Mouse (Mus musculus) G1E (cell line): ENCODE data around the gene Nbeal2. TPM values are rescaled to one million over a fixed set of nuclear protein-coding genes. Genes with fewer than 3 reads are reported as not detected.

ENCODE experiments used
- ATAC-seq: 2 replicates; pipeline ENCODE4 v1.8.0; 2016; ENCODE audit warnings: mild to moderate bottlenecking; ENCODE audit not compliant: insufficient number of reproducible peaks, poor library complexity, low FRiP score, severe bottlenecking; ENCODE audit errors: extremely low read depth
- DNase-seq: peaks from one replicate; pipeline ENCODE4 v3.0.0; 2012; ENCODE audit warnings: low spot score
- H3K27me3 ChIP-seq: 2 replicates; pipeline ENCODE4 v1.6.1; 2012; ENCODE audit warnings: mild to moderate bottlenecking, low read length, inconsistent platforms; ENCODE audit not compliant: insufficient read depth
- H3K36me3 ChIP-seq: replicated peaks from 2 replicates; pipeline ENCODE3; 2012; ENCODE audit warnings: mild to moderate bottlenecking, inconsistent platforms
- H3K4me1 ChIP-seq: 2 replicates; pipeline ENCODE4 v1.6.1; 2012; ENCODE audit warnings: low read depth, low read length, inconsistent platforms, mixed read lengths; ENCODE audit not compliant: insufficient read depth
- H3K4me3 ChIP-seq: 2 replicates; pipeline ENCODE4 v1.5.1; 2012; ENCODE audit warnings: low read depth, mild to moderate bottlenecking, inconsistent platforms, low read length, moderate library complexity, mixed read lengths
- H3K9me3 ChIP-seq: replicated peaks from 2 replicates; pipeline ENCODE4 v1.6.1; 2012; ENCODE audit warnings: inconsistent platforms
- CTCF ChIP-seq: IDR thresholded peaks from 2 replicates; pipeline ENCODE4 v1.5.1; 2012; ENCODE audit warnings: low read depth, low read length, inconsistent platforms, mixed read lengths
- GATA1 ChIP-seq: IDR thresholded peaks from 2 replicates; pipeline ENCODE4 v1.6.1; 2012; ENCODE audit warnings: borderline replicate concordance, low read length, inconsistent platforms, mixed read lengths
- GATA2 ChIP-seq: IDR thresholded peaks from 2 replicates; pipeline ENCODE4 v1.6.1; 2012; ENCODE audit warnings: low read depth, low read length, inconsistent platforms, borderline replicate concordance
- POLR2AphosphoS5 ChIP-seq: IDR thresholded peaks from 2 replicates; pipeline ENCODE4 v1.6.1; 2012; ENCODE audit warnings: low read depth, low read length, inconsistent platforms; ENCODE audit not compliant: insufficient replicate concordance
- TAL1 ChIP-seq: conservative IDR thresholded peaks from 2 replicates; pipeline ENCODE4 v1.6.1; 2012; ENCODE audit warnings: low read depth, low read length, inconsistent platforms, mixed read lengths
- polyA plus RNA-seq: library from polyadenylated mRNA; stranded (reverse); fragments of >175 nt; gene quantifications from 2 replicates; pipeline ENCODE4 v1.2.3, GENCODE M21; 2012
- total RNA-seq, 2 experiments: library from RNA; stranded (forward) in 1 of 2; stranded (reverse) in 1 of 2; fragments of 200-1000 nt in 1 of 2; fragments of >200 nt in 1 of 2; fragmentation: Nextera tagmentation in 1 of 2; gene quantifications; 2 replicates each; pipeline ENCODE4 v1.2.3; 2014 to 2017

The Nbeal2 gene
- total and polyA plus RNA-seq, 3 experiments: 26.1 to 64.7 (median 32.5) TPM

GRCm38 (mm10) chr9:110660856-110661612 is 7.1 kb upstream of the Nbeal2 start:
- DNase-seq (no peak), ATAC-seq (no peak)
- H3K4me3 ChIP-seq: peak overlapping the region; percentile 35; the same call in 1 of the 2 replicates
- no peak for TF ChIP-seq POLR2AphosphoS5
- TF ChIP-seq TAL1: no peak
- H3K27me3 ChIP-seq: no peaks in the 10 kb centered on the region
- peaks cover 73% of the 10 kb centered on the region for H3K4me1 ChIP-seq
- no peaks in the 10 kb centered on the region for H3K9me3 ChIP-seq
- peaks cover 42% of the 10 kb centered on the region for H3K36me3 ChIP-seq

- peaks cover 78% of the 10 kb centered on the region for H3K4me1 ChIP-seq
These were observed 6.2 kb upstream of the Nbeal2 start for GRCm38 (mm10) chr9:110660208-110660607.

GRCm38 (mm10) chr9:110659521-110659920 is 5.6 kb upstream of the Nbeal2 start:
- peak overlapping the region; percentile 22; the same call in 1 of the 2 replicates for H3K4me3 ChIP-seq
- DNase-seq (no peak), ATAC-seq (no peak)
- H3K9me3 ChIP-seq: no peaks in the 10 kb centered on the region
- peaks cover 39% of the 10 kb centered on the region for H3K36me3 ChIP-seq
- TF ChIP-seq CTCF: no peak
- TF ChIP-seq POLR2AphosphoS5: no peak
- no peak for TF ChIP-seq GATA1
- TF ChIP-seq TAL1: no peak
- no peak for TF ChIP-seq GATA2
- no peaks in the 10 kb centered on the region for H3K27me3 ChIP-seq
- H3K4me1 ChIP-seq: peaks cover 79% of the 10 kb centered on the region

More at GRCm38 (mm10) chr9:110660208-110660607, 6.2 kb upstream of the Nbeal2 start:
- H3K27me3 ChIP-seq: no peaks in the 10 kb centered on the region
- H3K4me3 ChIP-seq: no peak overlapping the region
- DNase-seq: no peak
- no peak for ATAC-seq
- peaks cover 42% of the 10 kb centered on the region for H3K36me3 ChIP-seq
- no peak for TF ChIP-seq GATA1
- H3K9me3 ChIP-seq: no peaks in the 10 kb centered on the region

- Histone ChIP-seq H3K4me3 (peak overlapping the region; percentile 78), H3K9me3 (no peaks in the 10 kb centered on the region), H3K27me3 (no peaks in the 10 kb centered on the region), H3K36me3 (peaks cover 31% of the 10 kb centered on the region), H3K4me1 (peaks cover 77% of the 10 kb centered on the region)
- ATAC-seq (no peak), DNase-seq (no peak)
- TF ChIP-seq GATA1: no peak
- no peak for TF ChIP-seq GATA2
- TF ChIP-seq CTCF: no peak
- no peak for TF ChIP-seq POLR2AphosphoS5
- TF ChIP-seq TAL1: no peak
These were observed 3.6 kb upstream of the Nbeal2 start for GRCm38 (mm10) chr9:110657474-110658078.

DNA sequence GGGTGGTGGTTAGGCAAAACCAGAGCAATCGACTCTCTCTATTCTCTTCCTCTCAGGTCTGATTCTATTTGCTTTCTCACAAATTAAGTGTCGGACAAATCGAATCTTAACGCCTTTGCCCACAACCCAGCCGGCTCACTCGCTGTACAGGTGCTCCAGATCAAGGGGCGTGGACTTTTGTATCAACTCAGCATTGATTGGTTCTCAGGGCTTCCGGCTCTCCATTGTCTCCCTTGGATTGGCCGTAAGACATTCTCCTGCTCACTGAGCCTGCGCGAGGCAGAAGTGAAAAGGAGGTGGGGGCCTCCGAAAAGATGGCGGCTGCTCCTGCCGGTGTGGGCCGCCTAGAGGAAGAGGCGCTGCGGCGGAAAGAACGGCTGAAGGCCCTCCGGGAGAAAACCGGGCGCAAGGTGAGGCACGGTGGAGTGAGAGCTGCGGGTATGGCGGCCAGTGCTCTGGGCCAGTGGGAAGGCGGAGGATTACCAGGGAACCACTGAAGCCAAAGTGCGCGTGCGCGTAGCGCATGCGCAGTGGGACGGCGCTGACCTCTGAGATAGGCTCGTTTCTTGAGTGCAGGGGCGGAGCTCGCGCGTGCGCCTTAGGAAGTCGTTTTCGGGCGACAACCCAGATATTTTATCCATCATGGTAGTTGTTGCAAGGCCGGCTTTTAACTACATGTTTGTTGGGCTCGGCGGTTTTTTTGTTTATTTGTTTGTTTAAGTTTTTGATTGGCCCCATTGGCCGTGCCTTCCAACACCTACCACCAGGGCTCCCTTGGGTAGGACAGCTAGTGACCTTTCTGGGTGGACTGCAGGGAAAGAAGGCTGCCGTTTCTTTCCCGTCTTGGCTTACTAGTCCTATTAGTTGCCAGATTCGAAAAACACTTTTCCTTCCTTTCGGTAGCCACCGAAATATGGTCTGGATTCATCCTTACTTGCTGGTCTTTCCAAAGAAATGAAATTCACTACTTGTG is 2.6 kb upstream of the Nbeal2 start, which contains the start of gene Ccdc12:
Gene Ccdc12, plus strand, starts transcription at position 255 of the 973 bp plus-strand sequence.
- Histone ChIP-seq H3K27me3 (no peaks in the 10 kb centered on the region), H3K4me1 (peaks cover 77% of the 10 kb centered on the region), H3K9me3 (no peaks in the 10 kb centered on the region), H3K36me3 (peaks cover 30% of the 10 kb centered on the region), H3K4me3 (peak within 1 kb of the TSS; percentile 78)
- DNase-seq (peak; percentile 93), ATAC-seq (peak; percentile 71)
- TF ChIP-seq TAL1 (no peak), CTCF (no peak), GATA2 (no peak), POLR2AphosphoS5 (no peak), GATA1 (no peak)

GRCm38 (mm10) chr9:110655651-110656007 is 1.7 kb upstream of the Nbeal2 start:
- ATAC-seq (no peak), DNase-seq (no peak)
- TF ChIP-seq GATA2 (no peak), GATA1 (no peak), TAL1 (no peak), CTCF (no peak), POLR2AphosphoS5 (no peak)
- Histone ChIP-seq H3K4me1 (peaks cover 78% of the 10 kb centered on the region), H3K4me3 (peak overlapping the region; percentile 78), H3K9me3 (no peaks in the 10 kb centered on the region), H3K36me3 (peaks cover 39% of the 10 kb centered on the region), H3K27me3 (no peaks in the 10 kb centered on the region)
